Mouse (Mus musculus): ENCODE measurements around the gene Vgf. TPM values are rescaled to one million over a fixed set of nuclear protein-coding genes. Genes with fewer than 3 reads are reported as not detected.

Vgf gene
- total RNA-seq (2014; fragmentation: Nextera tagmentation), result not detected in 2 replicates
- not detected in 2 replicates for total RNA-seq (2017)

DNA sequence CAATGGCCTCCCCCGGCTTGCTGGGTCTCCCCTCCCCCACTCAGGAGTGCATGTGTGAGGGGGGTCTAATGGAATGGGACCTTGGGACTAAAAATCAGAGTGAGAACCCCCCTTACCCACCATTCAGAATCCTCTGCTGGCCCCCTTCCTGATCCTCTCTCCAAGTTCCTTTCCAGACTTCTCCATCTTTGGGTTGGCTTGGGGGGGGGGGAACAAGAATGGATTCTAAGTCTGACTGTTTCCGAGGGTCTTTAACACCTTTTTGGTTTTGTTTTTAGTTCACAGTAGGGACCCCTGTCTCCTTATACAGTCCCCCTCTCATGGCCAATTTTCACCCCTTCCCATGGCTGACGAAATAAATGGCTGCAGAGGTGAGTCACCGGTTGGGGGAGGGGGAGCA is at the start of gene Vgf:
Gene Vgf, plus strand, starts transcription at position 301 of the 400 bp plus-strand sequence.
- ATAC-seq (replicated peaks; ENCODE audit: poor library complexity, severe bottlenecking), result no peak

DNA sequence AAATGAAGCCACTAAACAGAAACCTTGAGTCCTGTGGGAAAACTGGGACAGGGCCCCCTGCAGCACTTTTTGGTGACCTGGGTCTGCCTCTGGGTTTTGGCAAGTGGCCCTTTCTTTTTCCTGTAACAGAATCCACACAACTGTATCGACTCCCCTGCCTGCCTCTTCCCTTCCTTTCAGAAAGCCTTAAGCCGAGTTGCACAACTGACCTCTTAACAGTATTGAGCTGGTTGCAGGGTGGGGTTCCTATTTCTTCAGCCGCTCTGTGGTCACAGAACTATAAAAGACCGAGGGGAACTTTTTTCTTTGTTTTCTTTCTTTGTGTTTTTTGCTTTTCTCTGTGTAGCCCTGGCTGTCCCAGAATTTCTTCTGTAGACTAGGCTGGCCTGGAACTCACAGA is 48.4 kb upstream of the Vgf start:
- peak; percentile 79 for ATAC-seq (replicated peaks; ENCODE audit: poor library complexity, severe bottlenecking)

DNA sequence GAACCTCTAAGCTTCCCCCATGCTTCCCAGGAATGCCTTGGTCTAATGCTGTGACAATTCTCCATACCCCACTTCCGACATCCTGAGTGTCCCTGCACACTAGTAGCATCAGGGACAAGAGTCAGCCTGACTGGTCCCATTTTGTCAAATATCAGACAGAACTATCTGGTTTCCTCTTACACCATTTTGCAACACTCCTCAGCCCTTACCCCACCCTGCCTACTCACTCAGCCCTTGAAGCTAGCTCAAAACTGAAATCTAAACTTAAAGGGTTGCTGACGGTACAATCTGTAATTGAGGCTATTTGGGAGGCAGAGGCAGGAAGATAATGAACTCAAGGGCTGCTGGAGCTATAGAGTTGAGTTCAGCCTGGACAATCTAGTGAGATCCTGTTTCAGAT is 46.4 kb upstream of the Vgf start:
- ATAC-seq (replicated peaks; ENCODE audit: poor library complexity, severe bottlenecking), result peak; percentile 48

DNA sequence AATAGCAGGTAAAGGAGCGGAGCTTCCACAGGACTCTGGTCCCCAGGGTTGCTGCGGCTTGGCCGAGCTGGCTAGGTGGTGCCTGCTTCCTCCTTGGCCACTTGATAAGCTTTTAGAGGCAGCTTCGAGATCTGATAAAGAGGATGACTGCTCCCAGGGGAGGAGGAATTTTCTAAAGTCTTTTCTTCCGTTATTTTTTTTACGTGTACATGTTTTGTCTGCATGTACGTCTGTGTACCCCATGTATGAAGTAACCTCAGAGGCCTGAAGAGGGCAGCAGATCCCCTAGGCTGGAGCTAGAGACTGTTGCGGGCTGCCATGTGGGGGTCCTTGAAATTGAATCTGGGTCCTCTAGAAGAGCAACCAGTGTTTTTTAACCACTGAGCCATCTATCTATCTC is 45.2 kb upstream of the Vgf start:
- ATAC-seq (replicated peaks; ENCODE audit: poor library complexity, severe bottlenecking), result no peak

DNA sequence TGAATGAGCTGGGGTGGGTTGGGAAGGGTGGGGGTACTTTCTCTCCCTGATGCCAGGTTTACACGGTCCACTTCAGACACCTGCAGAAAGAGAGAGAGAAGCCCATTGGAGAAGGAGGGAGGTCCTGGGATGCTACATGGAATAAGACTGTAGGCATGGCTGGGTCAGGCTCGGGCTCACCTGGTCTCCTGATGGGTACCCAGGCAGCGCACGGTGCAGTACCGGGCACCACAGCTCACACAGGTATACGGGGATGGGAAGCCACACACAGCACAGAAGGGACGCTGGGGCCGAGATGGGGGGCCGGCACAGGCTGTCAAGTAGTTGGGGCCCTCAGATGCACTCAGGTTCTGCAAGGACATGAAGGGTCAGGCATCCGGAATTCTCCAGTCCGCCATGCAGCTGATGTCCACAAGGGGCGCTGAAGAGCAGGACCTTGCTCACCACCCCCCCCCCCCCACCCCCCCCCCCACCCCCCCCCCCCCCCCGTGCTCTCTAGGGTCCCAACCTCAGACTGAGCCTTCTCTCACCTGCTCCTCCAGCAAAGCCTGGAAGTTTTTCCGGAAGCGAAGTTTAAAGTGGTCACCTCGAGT is 43.8 kb upstream of the Vgf start:
- no peak for ATAC-seq (replicated peaks; ENCODE audit: poor library complexity, severe bottlenecking)

DNA sequence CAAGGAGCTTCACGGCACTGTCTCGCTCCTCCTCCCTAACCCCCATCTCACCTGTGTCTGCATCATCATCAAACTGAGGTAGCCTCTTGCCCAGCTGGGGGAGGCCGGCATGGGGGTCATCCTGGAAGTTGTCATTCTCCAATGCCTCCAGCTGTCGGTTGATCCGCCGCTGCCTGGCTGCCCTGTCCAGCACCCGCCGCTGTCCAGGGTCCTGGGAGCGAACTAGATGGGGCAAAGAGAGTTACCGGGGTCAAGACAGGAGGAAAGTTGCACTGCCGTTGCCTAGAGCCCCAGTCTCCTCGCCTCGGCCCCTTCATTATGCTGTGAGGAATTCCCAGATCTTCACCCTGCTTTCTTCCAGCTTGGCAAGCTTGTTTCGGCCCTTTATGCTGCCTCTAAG is 41.4 kb upstream of the Vgf start:
- ATAC-seq (replicated peaks; ENCODE audit: poor library complexity, severe bottlenecking), result no peak

DNA sequence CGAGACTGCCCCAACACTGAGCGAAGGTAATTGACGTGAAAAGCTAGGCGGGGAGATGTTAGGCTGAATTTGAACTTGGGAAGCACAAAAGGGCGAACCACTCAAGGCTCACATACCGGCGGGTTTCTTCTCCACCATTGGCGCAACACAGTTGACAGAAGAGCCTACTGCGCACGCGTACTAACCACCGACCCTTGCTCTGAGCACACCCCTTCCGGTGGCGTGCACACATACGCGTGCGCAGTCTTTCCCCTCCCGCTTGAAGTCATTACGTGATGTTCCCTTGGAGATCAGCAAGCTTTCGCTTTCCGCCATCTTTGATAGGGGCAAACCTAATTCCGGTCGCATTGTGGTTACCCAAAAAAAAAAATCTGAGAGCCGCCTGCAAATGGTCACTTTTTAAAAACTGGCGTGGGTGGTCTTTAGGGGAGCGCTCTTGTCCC is 39.5 kb upstream of the Vgf start, which contains the start of gene Plod3:
Gene Plod3, plus strand, starts transcription at position 325 of the 443 bp plus-strand sequence.
- peak; percentile 76 for ATAC-seq (replicated peaks; ENCODE audit: poor library complexity, severe bottlenecking)

DNA sequence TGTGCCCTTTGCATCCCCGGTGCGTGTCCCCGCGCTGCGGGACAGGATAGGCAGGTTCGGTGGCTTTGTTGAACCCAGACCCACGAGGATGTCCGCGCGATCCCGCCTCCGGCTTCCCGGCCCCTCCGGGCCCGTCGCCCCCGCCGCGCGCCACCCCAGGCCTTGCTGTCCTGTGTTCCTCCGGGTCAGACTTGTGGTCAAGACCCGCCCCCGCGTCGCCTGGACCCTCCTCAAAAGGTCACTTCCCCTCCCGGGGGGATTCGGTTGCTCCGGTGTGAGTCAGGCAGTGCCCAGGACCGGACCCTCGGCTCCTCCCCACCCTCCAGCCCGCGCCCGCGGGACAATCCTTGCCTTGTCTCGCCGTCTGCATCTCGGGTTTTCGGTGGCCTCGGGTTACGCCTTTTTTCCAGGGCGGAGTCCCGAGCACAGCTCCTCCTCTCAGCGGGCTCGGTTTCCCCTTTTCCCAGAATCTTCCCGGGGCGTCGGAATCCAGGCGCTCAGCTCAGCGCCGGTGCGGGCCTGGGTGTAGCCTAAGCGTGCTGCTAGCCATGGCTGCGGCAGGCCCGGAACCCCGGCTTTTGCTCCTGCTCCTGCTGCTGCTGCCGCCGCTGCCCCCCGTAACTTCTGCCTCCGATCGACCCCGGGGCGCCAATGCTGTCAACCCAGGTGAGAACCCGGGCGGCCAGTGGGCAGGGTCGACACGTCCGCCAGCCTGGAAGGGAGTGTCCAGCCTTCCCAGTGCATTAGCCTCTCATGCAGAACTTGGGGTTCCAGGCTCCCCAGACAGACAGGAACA is 38.9 kb upstream of the Vgf start:
- ATAC-seq (replicated peaks; ENCODE audit: poor library complexity, severe bottlenecking), result peak; percentile 43

DNA sequence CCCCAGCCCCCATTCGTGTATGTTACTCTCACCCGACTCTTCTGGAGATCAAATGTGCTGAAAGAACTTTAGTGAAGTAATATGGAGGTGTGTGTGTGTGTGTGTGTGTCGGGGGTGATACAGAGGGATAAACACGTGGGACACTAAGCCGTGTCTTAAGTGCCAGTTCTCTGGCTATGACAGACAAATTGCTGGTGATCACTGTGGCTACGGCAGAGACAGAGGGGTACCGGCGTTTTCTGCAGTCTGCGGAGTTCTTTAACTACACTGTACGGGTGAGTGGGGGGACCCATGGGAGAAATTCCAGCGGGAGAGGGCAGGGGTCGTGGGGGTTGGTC is 38.3 kb upstream of the Vgf start, which contains the start of gene Znhit1:
Gene Znhit1, minus strand, starts transcription at position 88 of the 338 bp plus-strand sequence.
- 0 out of 2 replicates have a peak, but pooled peaks have one; percentile 5 for ATAC-seq (replicated peaks; ENCODE audit: poor library complexity, severe bottlenecking)

DNA sequence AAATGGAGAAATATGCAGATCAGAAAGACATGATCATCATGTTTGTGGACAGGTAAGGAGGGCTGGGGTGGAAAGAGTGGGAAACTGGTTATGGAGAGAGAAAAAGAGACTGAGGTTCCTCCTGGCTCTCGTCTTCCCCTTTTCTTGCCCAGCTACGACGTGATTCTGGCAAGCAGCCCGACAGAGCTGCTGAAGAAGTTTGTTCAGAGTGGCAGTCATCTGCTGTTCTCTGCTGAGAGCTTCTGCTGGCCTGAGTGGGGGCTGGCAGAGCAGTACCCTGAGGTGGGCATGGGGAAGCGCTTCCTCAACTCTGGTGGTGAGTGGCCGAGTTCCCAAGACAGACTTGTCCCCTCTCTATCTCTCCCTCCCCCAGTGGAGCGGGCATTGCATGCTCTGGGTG is 37.8 kb upstream of the Vgf start:
- peak; percentile 18 for ATAC-seq (replicated peaks; ENCODE audit: poor library complexity, severe bottlenecking)

DNA sequence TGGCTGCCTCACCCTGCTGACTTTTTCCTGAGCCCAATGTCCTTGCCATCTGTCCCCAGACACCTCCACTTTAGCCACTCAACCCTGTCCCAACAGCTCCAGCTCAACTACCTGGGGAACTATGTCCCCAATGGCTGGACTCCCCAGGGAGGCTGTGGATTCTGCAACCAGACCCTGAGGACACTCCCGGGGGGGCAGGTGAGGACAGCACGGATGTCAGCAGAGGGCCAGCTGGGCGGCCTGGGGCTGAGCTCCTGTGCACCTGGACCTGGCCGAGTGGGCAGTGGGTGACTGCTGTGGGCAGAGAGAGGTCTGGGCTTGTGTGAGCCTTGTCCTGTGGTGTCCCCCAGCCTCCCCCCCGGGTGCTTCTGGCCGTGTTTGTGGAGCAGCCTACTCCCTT is 36.4 kb upstream of the Vgf start:
- ATAC-seq (replicated peaks; ENCODE audit: poor library complexity, severe bottlenecking), result no peak

DNA sequence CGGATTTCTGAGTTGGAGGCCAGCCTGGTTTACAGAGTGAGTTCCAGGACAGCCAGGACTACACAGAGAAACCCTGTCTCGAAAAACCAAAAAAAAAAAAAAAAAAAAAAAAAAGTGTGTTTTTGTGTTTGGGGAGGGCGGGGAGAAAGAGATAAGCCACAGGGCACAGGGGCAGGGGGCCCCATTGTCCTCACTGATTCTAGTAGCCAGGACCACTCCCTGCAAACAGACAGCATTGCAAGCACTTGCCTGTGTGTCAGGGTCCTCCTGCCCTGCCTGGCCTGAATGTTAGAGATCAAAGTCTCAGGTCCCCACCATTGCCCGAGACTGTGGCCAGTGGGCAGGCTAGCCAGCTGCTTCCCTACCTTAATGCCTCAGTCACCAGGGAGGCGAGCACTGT is 26.7 kb upstream of the Vgf start:
- no peak for ATAC-seq (replicated peaks; ENCODE audit: poor library complexity, severe bottlenecking)

DNA sequence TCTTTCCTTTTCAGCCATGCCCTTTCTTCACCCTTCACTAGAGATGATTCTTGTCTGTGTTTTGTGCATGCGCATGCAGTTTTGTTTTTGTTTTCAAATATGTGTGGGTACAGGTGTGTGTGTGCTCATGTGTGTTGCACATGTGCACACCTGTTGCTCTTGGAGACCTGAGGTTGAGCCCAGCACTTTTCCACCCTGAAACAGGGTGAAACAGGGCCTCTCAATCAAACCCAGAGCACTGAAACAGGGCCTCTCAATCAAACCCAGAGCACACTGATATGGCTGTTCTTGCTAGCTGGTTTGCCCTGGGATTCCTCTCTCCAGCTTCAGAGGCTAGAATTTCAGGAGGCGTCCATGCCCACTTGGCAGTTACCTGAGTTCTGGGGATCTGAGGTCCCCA is 25.6 kb upstream of the Vgf start:
- no peak for ATAC-seq (replicated peaks; ENCODE audit: poor library complexity, severe bottlenecking)

DNA sequence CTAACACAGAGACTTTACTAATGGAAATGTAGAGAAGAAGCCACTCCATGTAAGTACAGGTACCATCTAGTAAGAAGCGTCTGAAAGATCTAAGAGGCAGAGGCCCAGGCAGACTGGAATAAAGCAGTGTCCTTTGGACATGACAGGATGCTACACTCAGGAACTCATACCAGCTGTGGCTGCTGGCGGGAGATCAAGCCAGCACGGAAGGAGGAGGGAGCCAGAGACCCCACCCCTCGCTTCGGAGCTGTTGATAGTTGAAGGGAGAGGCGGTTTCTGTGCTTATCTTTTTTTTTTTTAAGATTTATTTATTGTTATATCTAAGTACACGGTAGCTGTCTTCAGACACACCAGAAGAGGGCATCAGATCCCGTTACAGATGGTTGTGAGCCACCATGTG is 18.9 kb upstream of the Vgf start:
- ATAC-seq (replicated peaks; ENCODE audit: poor library complexity, severe bottlenecking), result no peak

DNA sequence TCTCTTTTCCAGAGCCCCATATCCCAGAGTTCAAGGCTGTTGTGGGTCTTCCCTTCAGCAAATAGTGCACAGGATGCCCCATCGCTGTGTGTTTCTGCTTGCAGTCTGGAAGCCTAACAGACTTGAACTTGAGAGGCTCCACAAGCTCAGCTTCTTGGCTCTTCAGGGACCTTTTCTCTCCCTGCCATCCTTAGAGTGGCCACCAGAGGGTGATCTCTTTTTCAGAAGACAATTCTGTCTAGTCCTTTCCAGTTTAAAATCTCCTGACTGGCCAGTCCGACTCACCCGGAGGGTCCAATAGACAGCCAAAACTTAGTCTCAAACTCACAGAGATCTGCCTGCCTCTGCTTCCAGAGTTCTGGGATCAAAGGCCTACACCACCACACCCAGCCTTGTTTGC is 16.2 kb upstream of the Vgf start:
- ATAC-seq (replicated peaks; ENCODE audit: poor library complexity, severe bottlenecking), result peak; percentile 33; the same call in 1 of the 2 replicates

DNA sequence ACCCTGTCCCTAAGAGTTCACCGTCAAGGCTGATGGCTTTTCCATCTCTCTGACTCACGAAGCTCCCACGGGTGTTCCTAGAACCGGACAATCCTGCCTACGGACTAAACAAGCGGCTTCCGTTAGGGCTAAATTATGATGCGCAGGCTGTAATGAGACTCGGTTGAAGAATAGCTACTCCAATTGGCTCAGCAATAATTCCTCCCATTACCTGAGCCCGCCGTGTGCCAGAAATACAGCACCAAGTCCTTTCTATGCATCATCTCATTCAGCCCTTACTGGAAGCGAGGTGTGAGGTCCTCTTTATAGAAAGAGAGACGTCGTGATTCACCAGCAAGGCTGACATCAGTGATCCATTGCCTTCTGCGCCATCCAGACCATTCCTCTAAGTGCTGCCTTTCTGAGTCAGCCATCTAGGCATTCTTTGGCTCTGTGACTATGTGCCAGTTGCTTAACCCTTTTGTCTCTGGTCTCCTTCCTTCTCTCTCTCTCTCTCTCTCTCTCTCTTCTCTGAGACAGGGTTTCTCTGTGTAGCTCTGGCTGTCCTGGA is 13.7 kb upstream of the Vgf start:
- ATAC-seq (replicated peaks; ENCODE audit: poor library complexity, severe bottlenecking), result no peak

DNA sequence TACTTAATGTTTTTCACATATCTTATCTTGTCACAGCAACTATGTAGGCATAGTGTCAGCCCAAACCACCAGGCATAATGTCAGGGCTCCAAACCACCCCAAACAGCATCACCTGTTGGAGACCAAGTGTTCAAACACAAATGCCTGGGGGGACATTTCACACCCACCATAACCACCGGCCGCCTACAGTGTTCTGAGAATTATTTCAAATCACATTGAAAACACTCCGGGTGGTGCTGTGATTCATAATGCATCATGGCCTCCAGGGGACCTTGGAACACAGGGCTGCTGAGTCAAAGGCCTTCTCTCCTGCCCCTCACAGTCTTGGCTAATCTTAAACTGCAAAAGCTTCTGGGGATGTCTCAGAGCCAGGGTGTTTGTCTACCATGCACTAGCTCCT is 10.3 kb upstream of the Vgf start:
- ATAC-seq (replicated peaks; ENCODE audit: poor library complexity, severe bottlenecking), result no peak

DNA sequence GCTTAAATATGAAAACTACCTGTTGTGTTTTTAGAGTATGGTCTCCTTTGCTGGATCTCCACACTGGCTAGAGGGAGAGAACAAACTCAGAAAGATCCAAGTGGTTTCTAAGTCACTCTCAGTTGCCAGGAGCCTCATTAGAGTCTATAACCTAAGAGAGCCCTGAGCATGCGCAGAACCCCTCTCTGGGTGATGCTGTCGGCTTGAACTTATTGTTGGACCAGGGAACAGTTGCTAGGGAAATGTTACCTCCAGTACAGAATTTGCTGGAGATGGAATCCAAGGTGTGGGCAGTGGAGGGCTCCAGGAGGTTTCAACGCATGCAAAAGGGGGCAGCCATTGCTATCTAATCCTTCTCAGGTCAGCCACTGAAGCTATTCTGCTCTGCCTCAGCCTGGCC is 1.9 kb upstream of the Vgf start:
- no peak for ATAC-seq (replicated peaks; ENCODE audit: poor library complexity, severe bottlenecking)

DNA sequence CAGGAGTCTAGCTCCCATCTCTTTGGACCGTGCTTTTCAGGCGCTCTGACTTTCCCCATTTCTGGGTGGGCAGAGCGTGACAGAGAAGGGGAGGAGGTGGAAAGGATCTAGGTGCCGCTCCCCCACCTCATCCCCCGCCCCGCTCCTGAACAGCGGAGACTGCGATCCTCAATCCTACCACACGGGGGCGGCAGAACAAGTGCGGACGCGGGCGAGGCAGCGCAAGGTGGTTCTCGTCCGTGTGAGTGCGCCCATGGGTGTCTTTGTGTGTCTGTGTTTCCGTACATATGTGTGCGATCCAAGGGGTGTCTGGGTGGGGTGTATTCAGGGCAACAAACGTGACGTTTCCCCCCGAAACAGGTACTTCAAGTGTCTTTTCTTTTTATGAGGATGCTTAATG is 1.1 kb upstream of the Vgf start:
- peak; percentile 72 for ATAC-seq (replicated peaks; ENCODE audit: poor library complexity, severe bottlenecking)

DNA sequence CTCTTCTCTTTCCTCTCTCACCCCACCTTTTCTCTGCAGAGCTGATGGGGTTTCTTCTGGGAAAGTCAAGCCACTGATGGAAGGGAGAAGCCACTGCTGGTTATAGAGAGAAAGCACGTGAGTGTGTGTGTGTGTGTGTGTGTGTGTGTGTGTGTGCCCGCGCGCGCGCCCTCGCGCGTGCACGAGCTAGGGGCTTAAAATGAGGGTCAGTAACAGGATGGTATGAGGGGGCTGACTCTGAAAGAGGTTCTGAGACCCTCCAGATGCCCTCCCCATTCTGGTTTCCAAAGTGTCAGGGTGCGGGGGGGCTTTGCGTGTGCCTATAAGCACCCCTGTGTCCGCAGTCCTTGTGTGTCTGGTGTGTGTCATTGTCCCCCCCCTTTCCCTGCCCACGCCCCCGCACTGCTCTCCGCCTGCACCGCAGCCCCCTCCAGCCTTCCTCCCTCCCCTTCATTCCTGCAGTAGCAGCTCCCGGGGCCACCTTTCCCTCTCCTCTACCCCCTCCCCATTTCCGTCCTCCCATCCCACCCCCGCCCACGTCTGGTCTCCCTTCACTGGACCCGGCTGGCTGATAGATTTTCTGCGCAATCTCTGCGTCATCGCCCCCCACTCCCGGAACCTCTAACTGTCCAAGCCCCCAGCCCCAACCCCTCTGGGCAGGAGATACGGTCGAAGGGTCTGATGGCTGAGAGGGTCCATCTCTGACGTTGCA is 2.5 kb downstream of the Vgf start:
- no peak for ATAC-seq (replicated peaks; ENCODE audit: poor library complexity, severe bottlenecking)

DNA sequence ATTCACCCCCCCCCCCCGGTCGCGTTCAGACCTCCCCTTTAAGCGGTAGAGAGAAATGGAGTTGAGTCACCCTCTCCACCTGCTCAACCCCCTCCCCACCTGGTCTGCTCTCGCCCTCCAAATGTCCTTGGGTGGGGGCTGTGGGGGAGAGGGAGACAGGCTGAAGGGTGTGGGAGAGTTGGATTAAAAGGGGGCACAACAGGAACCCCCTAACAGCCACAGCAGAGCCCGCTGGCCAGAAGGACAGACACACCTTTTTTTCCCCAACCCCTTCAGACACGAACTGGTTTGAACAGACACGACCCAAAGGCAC is 3.0 kb downstream of the Vgf start:
- no peak for ATAC-seq (replicated peaks; ENCODE audit: poor library complexity, severe bottlenecking)

Data from granulocyte monocyte progenitor cell, adult 5-6 weeks (primary cell).